Mouse (Mus musculus) hindlimb bud, embryonic 11.5 days (tissue): ENCODE data around the gene Tmub2.
A peak's percentile ranks its signal among the peaks of the same experiment; 100 is the strongest.

ENCODE experiments used
- DNase-seq: peaks from one replicate; pipeline ENCODE4 v3.0.0-alpha.2; 2012; ENCODE audit warnings: low read depth, low spot score; ENCODE audit errors: extremely low spot score

Tmub2 gene

GRCm38 (mm10) chr11:102284501-102285094 lies at the start of gene Tmub2:
Gene Tmub2, plus strand, starts transcription at chr11:102284931.
- DNase-seq, result peak; percentile 99

- no peak for DNase-seq
Observed at GRCm38 (mm10) chr11:102236022-102236421, 48.7 kb upstream of the Tmub2 start.

DNA sequence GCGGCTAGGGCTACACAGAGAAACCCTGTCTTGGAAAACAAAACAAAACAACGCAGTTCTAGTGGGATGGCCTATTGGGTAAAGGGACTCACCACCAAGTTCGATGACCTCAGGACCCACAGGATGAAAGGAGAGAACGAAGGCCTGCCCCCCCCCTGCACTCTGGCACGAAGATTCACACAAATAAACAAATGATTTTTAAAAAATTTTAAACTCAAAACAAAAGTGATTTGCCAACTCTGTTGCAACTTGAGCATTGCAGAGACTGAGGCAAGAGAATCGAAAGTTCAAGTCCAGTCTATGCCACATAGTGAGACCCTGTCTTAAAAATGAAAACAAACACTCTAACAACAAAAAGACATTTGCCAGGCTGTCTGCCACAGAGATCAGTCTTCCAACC lies 44.1 kb upstream of the Tmub2 start:
- DNase-seq, result no peak

- no peak for DNase-seq
Observed at GRCm38 (mm10) chr11:102241246-102241645, 43.5 kb upstream of the Tmub2 start.

- no peak for DNase-seq
Observed at GRCm38 (mm10) chr11:102241874-102242273, 42.9 kb upstream of the Tmub2 start.

DNA sequence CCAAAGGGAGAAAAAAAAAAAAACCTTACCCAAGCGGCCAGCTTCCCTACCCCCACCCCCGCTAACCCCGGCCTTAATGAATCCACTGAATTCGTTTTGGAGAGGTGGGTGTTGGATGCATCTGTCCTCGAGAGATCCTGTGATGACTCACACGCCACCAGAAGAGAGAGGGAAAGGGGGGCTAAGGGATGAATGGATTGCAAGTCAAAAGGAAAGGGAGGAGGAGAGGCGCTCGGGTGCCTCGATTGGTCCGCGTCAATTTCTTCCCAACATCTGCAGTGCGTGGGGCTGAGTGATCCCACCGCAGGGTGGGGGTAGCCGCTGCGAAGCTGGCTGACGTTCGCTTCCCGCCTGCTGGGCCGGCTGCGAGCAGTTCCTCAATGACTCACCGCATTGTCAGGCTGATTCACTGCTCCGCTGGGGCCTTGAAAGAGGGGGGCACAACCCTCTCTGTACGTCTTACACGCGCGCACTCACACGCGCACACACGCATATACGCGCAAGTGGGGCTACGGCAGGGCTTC lies 39.7 kb upstream of the Tmub2 start:
- no peak for DNase-seq

- no peak for DNase-seq
Observed at GRCm38 (mm10) chr11:102245581-102246272, 39.0 kb upstream of the Tmub2 start.

DNA sequence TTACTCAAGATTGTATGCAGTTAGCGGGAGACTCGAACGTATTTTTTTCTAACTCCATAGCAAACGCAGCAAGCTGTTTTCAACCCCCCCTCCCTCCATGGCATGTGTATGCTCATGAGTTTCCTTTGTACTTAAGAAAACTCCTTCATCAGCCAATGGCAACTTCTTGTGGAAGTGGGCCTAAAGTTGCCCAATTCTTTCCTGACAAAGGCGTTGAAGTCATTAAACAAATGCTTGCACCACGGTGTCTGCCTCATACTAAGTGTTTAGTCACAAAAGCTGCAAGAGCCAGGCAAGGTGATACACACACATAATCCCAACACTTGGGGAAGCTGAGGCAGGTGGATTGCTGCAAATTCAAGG lies 38.5 kb upstream of the Tmub2 start:
- no peak for DNase-seq

DNA sequence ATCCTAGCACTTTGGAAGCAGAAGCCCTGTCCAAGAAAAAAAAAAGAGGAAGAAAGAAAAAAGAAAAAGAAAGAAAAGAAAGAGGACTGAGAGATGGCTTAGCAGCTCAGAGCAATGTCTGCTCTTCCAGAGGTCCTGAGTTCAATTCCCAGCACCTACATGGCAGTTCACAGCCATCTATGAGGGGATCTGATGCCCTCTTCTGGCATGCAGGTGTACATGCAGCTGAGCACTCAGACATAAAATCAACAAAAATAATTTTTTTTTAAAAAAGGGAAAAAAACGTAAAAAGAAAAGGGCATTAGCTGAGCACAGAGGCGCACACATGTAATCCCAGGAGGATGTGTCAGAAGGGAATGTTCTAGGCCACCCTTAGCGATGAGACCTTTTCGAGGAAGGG lies 37.9 kb upstream of the Tmub2 start:
- no peak for DNase-seq

GRCm38 (mm10) chr11:102248630-102249230 lies 36.0 kb upstream of the Tmub2 start, which contains the start of gene BC030867:
Gene BC030867, plus strand, starts transcription at chr11:102248882.
- peak; percentile 98 for DNase-seq

- no peak for DNase-seq
Observed at GRCm38 (mm10) chr11:102249351-102250090, 35.2 kb upstream of the Tmub2 start.

GRCm38 (mm10) chr11:102257514-102257913 lies 27.2 kb upstream of the Tmub2 start:
- no peak for DNase-seq

DNA sequence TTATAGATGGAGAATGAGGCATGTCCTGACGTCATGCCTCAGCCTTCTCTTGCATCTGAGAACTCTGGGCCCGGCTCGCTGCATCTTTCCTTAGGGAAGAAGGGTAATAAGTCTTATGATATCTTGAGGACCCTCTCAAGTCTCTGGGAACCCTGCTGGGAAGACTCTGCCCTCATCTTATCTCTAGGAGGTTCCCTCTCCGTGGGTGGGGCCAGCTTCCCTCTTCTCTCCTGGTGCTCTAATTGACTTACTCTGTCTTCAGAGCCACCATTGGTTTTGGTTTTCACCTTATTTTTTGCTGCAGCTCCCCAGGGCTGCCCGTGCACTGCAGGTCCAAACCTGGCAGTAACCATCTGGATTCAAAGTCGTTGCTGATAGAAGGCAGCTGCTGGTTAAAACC lies 26.6 kb upstream of the Tmub2 start:
- no peak for DNase-seq

GRCm38 (mm10) chr11:102258521-102258920 lies 26.2 kb upstream of the Tmub2 start:
- DNase-seq, result no peak

DNA sequence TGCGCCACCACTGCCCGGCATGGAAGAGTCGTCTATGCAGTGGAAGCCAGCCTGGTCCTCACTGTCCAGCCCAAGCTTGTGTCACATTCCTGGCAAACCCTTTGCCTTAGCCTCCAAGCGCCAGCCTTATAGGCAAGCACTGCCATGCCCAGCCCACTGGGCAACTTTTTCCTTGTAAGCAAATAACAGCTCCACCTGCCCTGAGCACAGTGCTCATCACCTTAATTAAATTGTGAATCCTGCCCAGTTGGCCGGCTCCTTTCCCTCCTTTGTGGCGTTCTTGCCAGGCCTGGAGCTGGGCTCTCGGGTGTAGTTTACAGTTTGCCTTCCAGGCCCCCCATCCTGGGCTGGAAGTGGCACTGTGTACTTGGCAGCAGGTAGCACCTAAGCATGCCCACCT lies 21.5 kb upstream of the Tmub2 start:
- no peak for DNase-seq

DNA sequence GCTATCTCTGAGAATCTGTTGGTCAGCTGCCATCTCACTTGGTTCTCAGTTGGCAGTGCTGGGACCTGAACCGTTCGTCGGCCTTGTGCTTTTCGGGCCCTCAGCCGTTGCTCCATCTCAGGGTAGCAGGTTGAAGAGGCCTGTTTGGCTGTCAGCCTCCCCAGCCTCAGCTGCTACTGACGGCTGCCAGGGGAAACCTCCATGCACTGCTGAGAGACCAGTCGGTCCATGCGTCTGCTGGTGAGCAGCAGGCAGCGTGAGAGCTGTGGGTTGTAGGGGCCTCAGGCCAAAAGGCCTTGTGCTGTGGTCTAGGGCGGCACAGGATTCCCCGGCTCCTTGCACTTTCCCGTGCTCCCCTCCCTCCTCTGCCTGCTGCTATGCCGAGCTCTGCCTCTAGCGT lies 18.9 kb upstream of the Tmub2 start:
- no peak for DNase-seq

- DNase-seq, result no peak
Observed at GRCm38 (mm10) chr11:102266631-102267355, 17.9 kb upstream of the Tmub2 start.

- DNase-seq, result no peak
Observed at GRCm38 (mm10) chr11:102267480-102267879, 17.3 kb upstream of the Tmub2 start.

GRCm38 (mm10) chr11:102268520-102269244 lies 16.0 kb upstream of the Tmub2 start, which contains the start of gene Asb16:
Gene Asb16, plus strand, starts transcription at chr11:102268743.
- no peak for DNase-seq

- DNase-seq, result no peak
Observed at GRCm38 (mm10) chr11:102276411-102276915, 8.3 kb upstream of the Tmub2 start.
